Mouse (Mus musculus) hindbrain, embryonic 14.5 days (tissue): ENCODE results near the gene Ahnak. TPM values are rescaled to one million over a fixed set of nuclear protein-coding genes. Genes with fewer than 3 reads are reported as not detected.

ENCODE experiments used
- ATAC-seq: fragments of 200-750 bp; cut with Nextera tagmentation; 2 replicates; pipeline ENCODE4 v1.8.0; 2017; ENCODE audit warnings: moderate number of reproducible peaks, mild to moderate bottlenecking, moderate TSS enrichment, moderate library complexity; ENCODE audit not compliant: low FRiP score
- DNase-seq: peaks from one replicate; pipeline ENCODE4 v3.0.0-alpha.2; 2015; ENCODE audit warnings: low spot score
- H3K27ac ChIP-seq: fragments of 300-500 bp; sonication (generic); 2 replicates; pipeline ENCODE4 v1.5.1; 2014; ENCODE audit warnings: mild to moderate bottlenecking, moderate library complexity
- H3K27me3 ChIP-seq: fragments of 300-500 bp; sonication (generic); 2 replicates; pipeline ENCODE4 v1.6.1; 2014; ENCODE audit warnings: mild to moderate bottlenecking, low read length, mixed read lengths; ENCODE audit not compliant: control insufficient read depth, insufficient read depth
- H3K36me3 ChIP-seq: fragments of 300-500 bp; sonication (generic); replicated peaks from 2 replicates; pipeline ENCODE4 v1.6.1; 2014; ENCODE audit not compliant: control insufficient read depth, insufficient read depth
- H3K4me1 ChIP-seq: fragments of 300-500 bp; sonication (generic); replicated peaks from 2 replicates; pipeline ENCODE4 v1.6.1; 2014; ENCODE audit warnings: antibody characterized with exemption, low read length, mixed read lengths; ENCODE audit not compliant: control insufficient read depth, insufficient read depth
- H3K4me2 ChIP-seq: fragments of 300-500 bp; sonication (generic); replicated peaks from 2 replicates; pipeline ENCODE4 v1.6.1; 2014; ENCODE audit warnings: mild to moderate bottlenecking, moderate library complexity
- H3K4me3 ChIP-seq: fragments of 300-500 bp; sonication (generic); replicated peaks from 2 replicates; pipeline ENCODE4 v1.5.1; 2014; ENCODE audit warnings: mild to moderate bottlenecking, low read length
- H3K9ac ChIP-seq: fragments of 300-500 bp; sonication (generic); 2 replicates; pipeline ENCODE4 v1.6.1; 2014
- H3K9me3 ChIP-seq: fragments of 300-500 bp; sonication (generic); 2 replicates; pipeline ENCODE4 v1.6.1; 2016; ENCODE audit warnings: low read length; ENCODE audit not compliant: control insufficient read depth
- WGBS: fragments of 180-500 bp; shearing (Covaris S2); extraction: QIAGEN DNeasy Blood & Tissue Kit; methylation state at CpG from one replicate; pipeline ENCODE4 v1.1.7; 2014; 5-methylcytosine and 5-hydroxymethylcytosine counted together
- polyA plus RNA-seq: library from polyadenylated mRNA; unstranded; fragments of >200 nt; fragmentation: Nextera tagmentation; extraction: Ambion mirVana; gene quantifications from 2 replicates; pipeline ENCODE4 v1.2.1, GENCODE M21; 2014

Gene Ahnak
- polyA plus RNA-seq, 1 experiment from 2014 or later, result 4.9 TPM

DNA sequence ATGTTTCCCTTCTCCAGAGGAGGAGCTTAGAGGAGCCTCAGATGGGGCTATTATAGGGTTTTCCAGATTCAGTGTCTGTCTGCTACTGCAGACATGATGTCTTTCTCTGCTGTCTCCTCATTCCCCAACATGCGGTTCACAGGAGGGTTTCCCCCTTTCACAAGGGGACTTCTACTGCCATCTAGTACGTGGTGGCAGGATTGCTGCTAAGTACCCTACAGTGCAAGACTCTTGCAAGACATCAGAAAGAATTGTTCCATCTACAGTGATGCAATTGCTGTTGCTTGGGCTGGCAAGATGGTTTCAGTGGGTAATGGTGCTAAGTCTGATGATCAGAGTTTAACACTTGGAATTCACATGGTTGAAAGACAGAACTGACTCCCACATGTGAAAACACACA lies 66.1 kb downstream of the Ahnak start:
- ATAC-seq, result no peak
- no peak overlapping the region for H3K9ac ChIP-seq
- no peaks in the 10 kb centered on the region for H3K27me3 ChIP-seq
- no peaks in the 10 kb centered on the region for H3K4me1 ChIP-seq
- H3K27ac ChIP-seq, result no peak overlapping the region
- no peak for DNase-seq
- WGBS, result 24% methylated on average over 2 of the region's 2 CpGs
- H3K36me3 ChIP-seq, result no peaks in the 10 kb centered on the region
- H3K4me2 ChIP-seq, result no peak overlapping the region
- no peaks in the 10 kb centered on the region for H3K9me3 ChIP-seq
- H3K4me3 ChIP-seq, result no peak overlapping the region

- no peaks in the 10 kb centered on the region for H3K36me3 ChIP-seq
- H3K4me3 ChIP-seq, result no peak overlapping the region
- H3K9ac ChIP-seq, result no peak overlapping the region
- H3K4me2 ChIP-seq, result no peak overlapping the region
- ATAC-seq, result no peak
- no peak overlapping the region for H3K27ac ChIP-seq
- no peak for DNase-seq
- no peaks in the 10 kb centered on the region for H3K9me3 ChIP-seq
- H3K4me1 ChIP-seq, result no peaks in the 10 kb centered on the region
- WGBS, result 92% methylated on average over 4 of the region's 4 CpGs
- no peaks in the 10 kb centered on the region for H3K27me3 ChIP-seq
Measured at GRCm38 (mm10) chr19:9055703-9056355, 66.7 kb downstream of the Ahnak start.

- Histone ChIP-seq H3K9ac (no peak overlapping the region), H3K4me2 (no peak overlapping the region), H3K4me3 (no peak overlapping the region), H3K27ac (no peak overlapping the region), H3K9me3 (no peaks in the 10 kb centered on the region), H3K27me3 (no peaks in the 10 kb centered on the region), H3K4me1 (no peaks in the 10 kb centered on the region), H3K36me3 (no peaks in the 10 kb centered on the region)
- DNase-seq (no peak), ATAC-seq (no peak)
Measured at GRCm38 (mm10) chr19:9057679-9058078, 68.6 kb downstream of the Ahnak start.

DNA sequence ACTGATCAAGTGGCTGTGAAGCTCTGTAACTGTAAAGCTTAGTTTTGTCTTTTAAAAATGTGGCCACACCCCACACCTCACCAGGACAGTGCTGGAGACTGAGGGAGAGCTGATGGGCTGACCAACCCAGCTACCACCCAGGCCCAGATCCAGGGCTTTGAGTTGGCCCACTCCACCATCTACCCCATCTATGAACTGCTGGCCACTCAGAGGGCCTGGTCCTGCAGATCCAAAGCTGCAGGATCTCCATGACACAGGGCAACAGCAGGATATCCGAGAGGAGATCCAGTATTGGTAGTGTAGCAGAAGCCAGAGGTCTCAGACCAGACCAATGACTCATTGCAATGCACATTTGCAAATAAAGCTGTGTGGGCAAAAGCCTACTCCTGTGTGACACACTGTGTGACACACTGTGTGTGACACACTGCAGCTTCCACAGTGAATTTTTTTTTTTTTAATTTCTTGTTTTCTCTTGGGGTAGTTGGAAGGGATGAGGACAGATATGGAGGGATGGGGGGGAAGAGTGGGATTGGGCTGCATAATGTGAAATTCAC lies 69.3 kb downstream of the Ahnak start:
- no peak overlapping the region for H3K27ac ChIP-seq
- H3K4me1 ChIP-seq, result no peaks in the 10 kb centered on the region
- no peak for ATAC-seq
- no peaks in the 10 kb centered on the region for H3K27me3 ChIP-seq
- 89% methylated on average over 1 of the region's 1 CpGs for WGBS
- no peaks in the 10 kb centered on the region for H3K36me3 ChIP-seq
- H3K4me2 ChIP-seq, result no peak overlapping the region
- H3K4me3 ChIP-seq, result no peak overlapping the region
- H3K9me3 ChIP-seq, result no peaks in the 10 kb centered on the region
- no peak overlapping the region for H3K9ac ChIP-seq
- no peak for DNase-seq

- Histone ChIP-seq H3K36me3 (no peaks in the 10 kb centered on the region), H3K4me3 (no peak overlapping the region), H3K9me3 (no peaks in the 10 kb centered on the region), H3K4me2 (no peak overlapping the region), H3K27ac (no peak overlapping the region), H3K4me1 (no peaks in the 10 kb centered on the region), H3K9ac (no peak overlapping the region), H3K27me3 (no peaks in the 10 kb centered on the region)
- DNase-seq, result no peak
- WGBS, result 90% methylated on average over 4 of the region's 4 CpGs
- no peak for ATAC-seq
Measured at GRCm38 (mm10) chr19:9058944-9059343, 69.9 kb downstream of the Ahnak start.

- no peak overlapping the region for H3K4me3 ChIP-seq
- no peaks in the 10 kb centered on the region for H3K27me3 ChIP-seq
- no peaks in the 10 kb centered on the region for H3K36me3 ChIP-seq
- H3K4me1 ChIP-seq, result no peaks in the 10 kb centered on the region
- ATAC-seq (no peak), DNase-seq (no peak)
- WGBS, result 87% methylated on average over 7 of the region's 7 CpGs
- H3K9me3 ChIP-seq, result no peaks in the 10 kb centered on the region
- no peak overlapping the region for H3K9ac ChIP-seq
- no peak overlapping the region for H3K27ac ChIP-seq
- no peak overlapping the region for H3K4me2 ChIP-seq
Measured at GRCm38 (mm10) chr19:9059391-9059790, 70.3 kb downstream of the Ahnak start.

DNA sequence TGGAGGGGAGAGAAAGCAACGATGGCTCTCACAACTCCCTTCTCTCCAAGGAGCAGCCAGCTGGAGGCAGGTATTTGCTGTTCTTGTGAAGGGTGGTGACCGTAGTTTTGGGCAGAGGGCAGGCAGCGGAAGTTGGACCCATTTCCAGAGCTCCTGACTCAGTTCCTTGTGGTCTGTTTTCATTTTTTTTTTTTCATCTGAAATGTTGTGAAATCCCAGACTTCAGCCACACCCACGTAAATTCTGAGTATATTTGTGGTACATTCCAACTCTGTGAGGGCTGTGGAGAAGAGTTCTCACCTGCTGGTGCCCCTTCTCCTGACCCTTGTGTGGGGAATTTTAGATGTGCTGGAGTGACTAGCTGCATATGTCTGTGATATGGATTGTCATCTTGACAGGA lies 71.0 kb downstream of the Ahnak start:
- WGBS, result 75% methylated on average over 4 of the region's 4 CpGs

GRCm38 (mm10) chr19:9061221-9061893 lies 72.3 kb downstream of the Ahnak start:
- WGBS, result 80% methylated on average over 8 of the region's 8 CpGs
- DNase-seq, result no peak
- no peaks in the 10 kb centered on the region for H3K36me3 ChIP-seq

More for the DNA sequence above, 71.0 kb downstream of the Ahnak start:
- ATAC-seq (no peak), DNase-seq (no peak)
- Histone ChIP-seq H3K4me1 (no peaks in the 10 kb centered on the region), H3K27ac (no peak overlapping the region), H3K4me2 (no peak overlapping the region), H3K4me3 (no peak overlapping the region), H3K36me3 (no peaks in the 10 kb centered on the region), H3K9me3 (no peaks in the 10 kb centered on the region), H3K9ac (no peak overlapping the region), H3K27me3 (no peaks in the 10 kb centered on the region)

GRCm38 (mm10) chr19:9062822-9063221 lies 73.7 kb downstream of the Ahnak start:
- WGBS, result 100% methylated on average over 2 of the region's 2 CpGs
- Histone ChIP-seq H3K36me3 (no peaks in the 10 kb centered on the region), H3K27me3 (no peaks in the 10 kb centered on the region), H3K4me3 (no peak overlapping the region), H3K4me1 (peaks cover 5% of the 10 kb centered on the region), H3K9me3 (no peaks in the 10 kb centered on the region), H3K27ac (no peak overlapping the region), H3K9ac (no peak overlapping the region), H3K4me2 (no peak overlapping the region)
- DNase-seq (no peak), ATAC-seq (no peak)

More at GRCm38 (mm10) chr19:9061221-9061893, 72.3 kb downstream of the Ahnak start:
- Histone ChIP-seq H3K9ac (no peak overlapping the region), H3K27ac (no peak overlapping the region), H3K27me3 (no peaks in the 10 kb centered on the region), H3K4me1 (peaks cover 1% of the 10 kb centered on the region; the same call in 1 of the 2 replicates), H3K4me3 (no peak overlapping the region), H3K4me2 (no peak overlapping the region), H3K9me3 (no peaks in the 10 kb centered on the region)
- ATAC-seq, result no peak
